Mouse (Mus musculus) myocyte (in vitro differentiated cells): ENCODE results near the gene Atcay. TPM values are rescaled to one million over a fixed set of nuclear protein-coding genes. Genes with fewer than 3 reads are reported as not detected.

Experiments used
- H3K27me3 ChIP-seq: one replicate; pipeline ENCODE4 v1.6.1; 2011; ENCODE audit not compliant: control insufficient read depth, insufficient read depth, insufficient read length
- H3K36me3 ChIP-seq: one replicate; pipeline ENCODE4 v1.6.1; 2011; ENCODE audit not compliant: control insufficient read depth, insufficient read depth
- H3K4me2 ChIP-seq: one replicate; pipeline ENCODE4 v1.6.1; 2011; ENCODE audit warnings: low read depth, control low read depth
- H3K4me3 ChIP-seq: one replicate; pipeline ENCODE4 v1.5.1; 2011; ENCODE audit warnings: mild to moderate bottlenecking, control low read depth, moderate library complexity
- H3K79me2 ChIP-seq: one replicate; pipeline ENCODE4 v1.6.1; 2011; ENCODE audit not compliant: control insufficient read depth, insufficient read depth
- H3ac ChIP-seq: one replicate; pipeline ENCODE4 v1.6.1; 2011; ENCODE audit not compliant: control insufficient read depth, insufficient read length
- CEBPB ChIP-seq: IDR thresholded peaks from 2 replicates; pipeline ENCODE4 v1.6.1; 2011; ENCODE audit warnings: mild to moderate bottlenecking, moderate library complexity; ENCODE audit not compliant: poor library complexity, insufficient read depth, severe bottlenecking
- E2F4 ChIP-seq: IDR thresholded peaks from one replicate; pipeline ENCODE4 v1.6.1; 2011; ENCODE audit warnings: mild to moderate bottlenecking, control low read depth, moderate library complexity; ENCODE audit not compliant: insufficient read depth
- MAX ChIP-seq: IDR thresholded peaks from one replicate; pipeline ENCODE4 v1.6.1; 2011; ENCODE audit warnings: low read depth, mild to moderate bottlenecking, control low read depth
- MYOD1 ChIP-seq, 3 experiments: IDR thresholded peaks; one replicate each; pipeline ENCODE4 v1.6.1; 2011; ENCODE audit warnings: control low read depth in 2 of 3, low read depth in 2 of 3, mild to moderate bottlenecking in 2 of 3, moderate library complexity in 1 of 3; ENCODE audit not compliant: insufficient read length in 2 of 3, control insufficient read depth in 1 of 3
- MYOG ChIP-seq, 3 experiments: IDR thresholded peaks; one replicate each; pipeline ENCODE4 v1.6.1; 2011; ENCODE audit warnings: control low read depth in 2 of 3, low read depth in 2 of 3, mild to moderate bottlenecking in 2 of 3; ENCODE audit not compliant: insufficient read length in 2 of 3, control insufficient read depth in 1 of 3, insufficient read depth in 1 of 3
- POLR2A ChIP-seq: IDR thresholded peaks from one replicate; pipeline ENCODE4 v1.6.1; 2011; ENCODE audit warnings: low read depth, mild to moderate bottlenecking, control low read depth, moderate library complexity; ENCODE audit not compliant: insufficient read length
- POLR2AphosphoS2 ChIP-seq: IDR thresholded peaks from one replicate; pipeline ENCODE4 v1.6.1; 2011; ENCODE audit warnings: low read depth, control low read depth; ENCODE audit not compliant: insufficient read length
- REST ChIP-seq: IDR thresholded peaks from one replicate; pipeline ENCODE4 v1.6.1; 2011; ENCODE audit warnings: mild to moderate bottlenecking, control low read depth, moderate library complexity; ENCODE audit not compliant: insufficient read depth, insufficient read length
- SRF ChIP-seq: IDR thresholded peaks from one replicate; pipeline ENCODE4 v1.6.1; 2011; ENCODE audit warnings: low read depth; ENCODE audit not compliant: control insufficient read depth, insufficient read length
- TCF12 ChIP-seq: IDR thresholded peaks from one replicate; pipeline ENCODE4 v1.6.1; 2011; ENCODE audit warnings: mild to moderate bottlenecking, control low read depth; ENCODE audit not compliant: poor library complexity, insufficient read depth, severe bottlenecking
- TCF3 ChIP-seq: IDR thresholded peaks from one replicate; pipeline ENCODE4 v1.6.1; 2011; ENCODE audit warnings: low read depth, control low read depth; ENCODE audit not compliant: insufficient read length
- USF1 ChIP-seq: IDR thresholded peaks from one replicate; pipeline ENCODE4 v1.6.1; 2011; ENCODE audit warnings: low read depth, mild to moderate bottlenecking, control low read depth, moderate library complexity
- polyA plus RNA-seq: library from polyadenylated mRNA; unstranded; fragments of >200 nt; fragmentation: generic; extraction: Trizol; gene quantifications from one replicate; pipeline ENCODE4 v1.2.1, GENCODE M21; 2012; ENCODE audit warnings: missing spikeins

The Atcay gene
- polyA plus RNA-seq, 1 experiment = 0.11 TPM

- Histone ChIP-seq H3K4me2 (peak overlapping the region; percentile 51), H3K4me3 (peak overlapping the region; percentile 1), H3K36me3 (no peaks in the 10 kb centered on the region), H3ac (no peak overlapping the region), H3K79me2 (no peaks in the 10 kb centered on the region), H3K27me3 (no peaks in the 10 kb centered on the region)
- TF ChIP-seq USF1 (no peak), MYOD1 (IDR thresholded peaks at IDR 0.05; ENCODE audit: control insufficient read depth in 1 of 3, insufficient read length in 2 of 3, low read depth in 2 of 3) (peak in 1 of 3 experiments; percentile 44), E2F4 (no peak), POLR2AphosphoS2 (peak; percentile 45)
Observed at GRCm38 (mm10) chr10:81200605-81201287, 29.9 kb downstream of the Atcay start.

DNA sequence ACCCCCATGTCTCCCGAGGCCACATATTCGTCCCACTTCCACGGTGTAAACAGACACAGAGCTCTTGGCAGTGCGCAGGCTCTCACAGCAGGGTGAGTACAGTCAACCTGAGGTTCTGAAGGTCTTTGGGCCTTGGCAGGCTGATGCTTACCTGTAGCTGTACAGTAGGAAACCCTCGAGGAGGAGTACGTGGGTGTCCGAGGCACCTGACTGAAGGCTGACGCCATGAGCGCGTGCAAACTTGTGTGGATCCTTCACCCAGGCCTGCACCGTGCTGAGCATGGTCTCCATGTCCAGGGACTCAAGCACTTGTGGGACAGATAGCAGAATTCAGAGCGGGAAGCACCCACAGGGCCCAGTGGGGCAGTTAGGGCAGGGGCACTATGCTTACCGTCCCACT lies 30.5 kb downstream of the Atcay start:
- Histone ChIP-seq H3K27me3 (no peaks in the 10 kb centered on the region), H3K4me3 (no peak overlapping the region), H3K4me2 (peak overlapping the region; percentile 51), H3ac (no peak overlapping the region), H3K36me3 (no peaks in the 10 kb centered on the region), H3K79me2 (no peaks in the 10 kb centered on the region)
- TF ChIP-seq E2F4 (no peak), SRF (no peak), REST (no peak), POLR2A (no peak), MYOG (IDR thresholded peaks at IDR 0.05; ENCODE audit: control insufficient read depth in 1 of 3, insufficient read depth in 1 of 3, insufficient read length in 2 of 3, low read depth in 2 of 3) (no peak), TCF3 (no peak), POLR2AphosphoS2 (no peak), CEBPB (no peak), USF1 (no peak)

- peak overlapping the region; percentile 19 for H3K4me2 ChIP-seq
- no peaks in the 10 kb centered on the region for H3K79me2 ChIP-seq
- TF ChIP-seq POLR2A (no peak), TCF3 (no peak), MYOD1 (IDR thresholded peaks at IDR 0.05; ENCODE audit: control insufficient read depth in 1 of 3, insufficient read length in 2 of 3, low read depth in 2 of 3) (no peak), MYOG (IDR thresholded peaks at IDR 0.05; ENCODE audit: control insufficient read depth in 1 of 3, insufficient read depth in 1 of 3, insufficient read length in 2 of 3, low read depth in 2 of 3) (no peak), USF1 (no peak), MAX (no peak), CEBPB (no peak), E2F4 (no peak), POLR2AphosphoS2 (no peak)
- no peak overlapping the region for H3K4me3 ChIP-seq
- H3ac ChIP-seq = no peak overlapping the region
- no peaks in the 10 kb centered on the region for H3K36me3 ChIP-seq
- no peaks in the 10 kb centered on the region for H3K27me3 ChIP-seq
Observed at GRCm38 (mm10) chr10:81198990-81199389, 31.6 kb downstream of the Atcay start.

DNA sequence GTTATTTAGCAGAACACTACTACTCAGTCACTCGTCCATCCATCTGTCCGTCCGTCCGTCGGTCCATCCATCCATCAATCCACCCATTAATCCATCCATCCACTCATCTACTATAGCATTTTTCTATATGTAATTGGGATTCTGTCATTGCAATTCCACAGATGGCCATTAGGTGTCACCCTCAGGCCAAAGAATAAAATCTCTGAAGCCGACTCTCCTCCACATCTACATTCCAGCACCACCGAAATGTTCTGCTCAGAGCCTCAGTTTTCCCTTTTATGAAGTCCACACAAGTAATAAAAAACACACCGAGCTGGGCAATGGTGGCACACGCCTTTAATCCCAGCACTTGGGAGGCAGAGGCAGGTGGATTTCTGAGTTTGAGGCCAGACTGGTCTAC lies 32.4 kb downstream of the Atcay start:
- H3K27me3 ChIP-seq = no peaks in the 10 kb centered on the region
- H3ac ChIP-seq = no peak overlapping the region
- no peak overlapping the region for H3K4me3 ChIP-seq
- TF ChIP-seq REST = no peak
- TF ChIP-seq CEBPB = no peak
- TF ChIP-seq POLR2AphosphoS2 = no peak
- TF ChIP-seq USF1 = no peak
- TF ChIP-seq E2F4 = no peak
- no peak for TF ChIP-seq TCF12
- no peak for TF ChIP-seq MYOG (IDR thresholded peaks at IDR 0.05; ENCODE audit: control insufficient read depth in 1 of 3, insufficient read depth in 1 of 3, insufficient read length in 2 of 3, low read depth in 2 of 3)
- TF ChIP-seq POLR2A = no peak
- no peak for TF ChIP-seq MYOD1 (IDR thresholded peaks at IDR 0.05; ENCODE audit: control insufficient read depth in 1 of 3, insufficient read length in 2 of 3, low read depth in 2 of 3)
- no peak for TF ChIP-seq MAX
- TF ChIP-seq SRF = no peak
- TF ChIP-seq TCF3 = no peak
- H3K36me3 ChIP-seq = no peaks in the 10 kb centered on the region
- peak overlapping the region; percentile 37 for H3K4me2 ChIP-seq
- H3K79me2 ChIP-seq = no peaks in the 10 kb centered on the region

- TF ChIP-seq MAX = no peak
- no peak for TF ChIP-seq REST
- TF ChIP-seq USF1 = no peak
- peak; percentile 55 for TF ChIP-seq POLR2A
- peak; percentile 25 for TF ChIP-seq SRF
- TF ChIP-seq MYOD1 (IDR thresholded peaks at IDR 0.05; ENCODE audit: control insufficient read depth in 1 of 3, insufficient read length in 2 of 3, low read depth in 2 of 3) = peak in 1 of 3 experiments; percentile 72
- no peak for TF ChIP-seq TCF3
- TF ChIP-seq MYOG (IDR thresholded peaks at IDR 0.05; ENCODE audit: control insufficient read depth in 1 of 3, insufficient read depth in 1 of 3, insufficient read length in 2 of 3, low read depth in 2 of 3) = peak in 1 of 3 experiments; percentile 76
- no peak for TF ChIP-seq CEBPB
- TF ChIP-seq POLR2AphosphoS2 = no peak
- no peak for TF ChIP-seq E2F4
- TF ChIP-seq TCF12 = no peak
- H3K79me2 ChIP-seq = no peaks in the 10 kb centered on the region
- no peaks in the 10 kb centered on the region for H3K27me3 ChIP-seq
- no peak overlapping the region for H3K4me3 ChIP-seq
- no peak overlapping the region for H3ac ChIP-seq
- peak overlapping the region; percentile 59 for H3K4me2 ChIP-seq
- H3K36me3 ChIP-seq = no peaks in the 10 kb centered on the region
Observed at GRCm38 (mm10) chr10:81197305-81197704, 33.3 kb downstream of the Atcay start.
